Mouse (Mus musculus) thymus, postnatal 36 days (tissue): ENCODE data around the gene Ccdc110.

Experiments used
- DNase-seq, 2 experiments: peaks; one replicate each; pipeline ENCODE4 v3.0.0; 2022; ENCODE audit warnings: mixed read lengths in 2 of 2

Gene Ccdc110

GRCm38 (mm10) chr8:45934582-45935014 is at the start of gene Ccdc110:
TSS of gene Ccdc110 (plus strand) at chr8:45934619.
- peak; percentile 89 to 94 for DNase-seq

GRCm38 (mm10) chr8:45885202-45885685 is 49.2 kb upstream of the Ccdc110 start, which contains the start of gene Pdlim3:
TSS of gene Pdlim3 (plus strand) at chr8:45885461.
- no peak for DNase-seq

- no peak for DNase-seq
These were observed 48.6 kb upstream of the Ccdc110 start for GRCm38 (mm10) chr8:45885775-45886174.

DNA sequence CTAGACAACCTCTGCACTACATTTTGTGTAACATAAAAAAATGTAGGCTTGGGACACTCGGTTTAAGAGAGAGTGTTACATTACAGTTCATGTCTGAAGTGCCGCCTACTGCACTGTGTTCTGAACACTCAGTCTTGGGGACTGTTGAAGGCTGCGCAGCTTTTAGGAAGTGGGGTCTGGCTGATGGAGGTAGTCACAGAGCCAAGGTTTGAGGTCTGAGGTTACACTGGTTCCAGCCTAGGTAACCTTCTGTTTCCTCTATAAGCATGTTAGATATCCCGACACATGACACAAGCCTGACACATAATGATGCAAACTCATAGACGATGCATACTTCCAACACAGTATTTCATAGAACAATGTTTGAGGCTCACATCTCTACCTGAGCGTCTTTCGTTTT is 44.7 kb upstream of the Ccdc110 start:
- no peak for DNase-seq

- DNase-seq: no peak
These were observed 37.8 kb upstream of the Ccdc110 start for GRCm38 (mm10) chr8:45896590-45896989.

GRCm38 (mm10) chr8:45899783-45900182 is 34.6 kb upstream of the Ccdc110 start:
- no peak for DNase-seq

DNA sequence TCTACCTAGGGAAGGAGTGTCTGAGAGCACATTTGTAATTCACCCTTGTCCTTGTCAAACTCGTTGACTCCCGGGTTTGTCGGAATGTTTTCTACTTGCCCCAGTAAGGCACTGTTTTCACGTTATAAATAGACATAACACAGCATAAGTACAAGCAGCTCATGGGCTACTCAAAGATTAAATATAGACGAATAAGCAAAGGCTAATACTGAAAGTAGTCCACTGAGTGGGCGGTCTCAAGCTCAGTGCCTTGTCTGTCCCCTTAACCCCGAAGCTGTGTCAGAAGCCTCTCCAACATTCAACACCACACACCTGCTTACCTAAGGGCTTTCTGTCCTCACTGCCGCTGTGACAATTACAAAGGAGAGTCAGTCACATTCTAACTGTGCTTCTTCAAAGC is 32.8 kb upstream of the Ccdc110 start:
- DNase-seq: no peak

- no peak for DNase-seq
These were observed 30.8 kb upstream of the Ccdc110 start for GRCm38 (mm10) chr8:45903659-45904058.

GRCm38 (mm10) chr8:45905591-45906250 is 28.7 kb upstream of the Ccdc110 start:
- no peak for DNase-seq

DNA sequence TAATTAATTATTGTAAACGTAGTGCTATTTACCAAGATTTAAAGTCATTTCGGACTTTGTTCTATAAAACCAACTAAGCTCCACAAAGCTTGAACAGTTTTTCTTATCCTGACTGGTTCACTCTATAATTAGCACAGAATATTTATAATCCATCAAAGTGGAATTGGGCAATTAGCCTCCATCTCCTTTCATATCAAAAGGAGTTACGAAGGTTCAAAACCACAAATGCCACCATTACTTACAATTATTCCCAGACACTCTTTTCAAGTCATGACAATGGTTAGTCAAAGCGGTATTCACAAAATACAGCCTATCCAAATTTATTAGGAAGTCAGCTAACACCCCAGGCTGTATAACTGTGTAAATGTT is 28.2 kb upstream of the Ccdc110 start:
- DNase-seq: no peak

DNA sequence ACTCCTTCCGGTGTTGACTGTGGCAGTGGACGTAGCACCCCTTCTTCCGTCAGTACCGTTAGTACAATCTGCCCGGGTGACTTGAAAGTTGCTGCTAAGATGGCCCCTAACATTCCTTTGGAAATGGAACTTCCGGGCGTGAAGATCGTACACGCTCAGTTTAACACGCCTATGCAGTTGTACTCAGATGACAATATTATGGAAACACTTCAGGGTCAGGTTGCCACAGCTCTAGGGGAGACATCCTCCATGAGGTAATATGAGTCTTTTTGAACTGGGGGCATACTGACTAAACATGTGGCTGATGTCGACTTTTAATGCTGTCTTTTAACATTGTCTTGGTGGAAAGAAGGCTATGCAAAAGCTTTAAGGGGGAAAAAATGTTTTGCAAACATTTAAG is 20.7 kb upstream of the Ccdc110 start:
- no peak for DNase-seq

DNA sequence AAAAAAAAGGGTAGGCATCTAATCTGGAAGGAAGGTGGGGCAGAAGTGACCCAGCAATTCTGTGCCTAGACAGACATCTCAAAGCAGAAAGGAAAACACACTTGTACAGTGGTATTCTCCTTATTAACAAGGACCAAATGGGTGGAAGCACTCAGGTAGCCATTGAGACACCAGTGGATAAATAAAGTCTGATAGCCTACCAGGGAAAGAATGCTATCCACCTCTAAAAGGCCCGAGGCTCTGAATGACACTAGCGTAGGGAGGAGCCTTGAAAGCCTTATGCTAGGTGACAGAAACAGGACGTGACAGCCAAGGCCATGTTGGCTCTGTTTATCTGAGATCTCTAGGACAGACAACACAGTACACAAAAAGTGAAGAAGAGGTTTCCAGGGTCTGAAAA is 17.9 kb upstream of the Ccdc110 start:
- no peak for DNase-seq

DNA sequence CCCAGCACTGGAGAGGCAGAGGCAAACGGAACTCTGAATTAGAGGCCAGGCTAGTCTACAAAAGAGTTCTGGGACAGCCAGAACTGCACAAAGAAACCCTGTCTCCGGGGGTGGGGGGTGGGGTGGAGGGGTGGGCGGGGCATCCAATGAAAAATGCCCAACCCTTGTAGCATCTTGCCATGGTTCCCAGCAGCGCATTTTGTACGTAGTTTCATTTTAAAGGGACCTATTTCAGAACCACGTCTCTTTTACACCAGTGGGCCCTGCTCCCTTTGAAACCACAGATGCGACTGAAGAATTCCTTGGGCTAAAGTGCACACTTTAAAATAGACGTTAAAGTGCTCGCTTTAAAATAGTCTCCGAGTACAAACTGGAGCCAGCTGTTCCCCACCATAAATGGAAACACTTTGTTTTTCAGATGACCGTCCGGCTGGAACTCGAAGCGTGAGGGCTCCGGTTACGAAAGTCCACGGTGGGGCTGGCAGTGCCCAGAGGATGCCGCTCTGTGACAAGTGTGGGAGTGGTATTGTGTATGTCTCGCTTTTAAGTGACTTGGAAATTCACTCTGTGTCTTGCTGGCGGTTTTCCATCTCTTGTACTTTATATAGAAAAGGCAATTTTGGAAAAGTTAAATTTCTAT is 17.3 kb upstream of the Ccdc110 start:
- DNase-seq: no peak

DNA sequence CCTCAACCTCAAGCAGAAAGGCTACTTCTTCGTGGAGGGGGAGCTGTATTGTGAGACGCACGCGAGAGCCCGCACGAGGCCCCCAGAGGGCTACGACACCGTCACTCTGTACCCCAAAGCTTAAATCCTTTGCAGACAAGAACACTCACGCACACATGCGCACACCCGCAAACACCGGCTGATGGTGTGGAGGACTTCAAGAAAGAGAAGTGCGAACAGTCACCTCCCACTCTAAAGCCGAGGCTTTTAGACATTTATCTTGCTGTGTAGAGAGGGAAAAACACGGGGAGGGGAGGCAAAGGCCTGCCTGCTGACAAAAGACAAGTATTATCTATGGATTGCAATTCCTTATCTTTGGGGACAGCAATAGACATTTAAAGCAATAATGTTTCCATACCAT is 15.5 kb upstream of the Ccdc110 start:
- DNase-seq: no peak

- no peak for DNase-seq
These were observed 14.0 kb upstream of the Ccdc110 start for GRCm38 (mm10) chr8:45920392-45920791.

GRCm38 (mm10) chr8:45922116-45922515 is 12.3 kb upstream of the Ccdc110 start:
- no peak for DNase-seq

DNA sequence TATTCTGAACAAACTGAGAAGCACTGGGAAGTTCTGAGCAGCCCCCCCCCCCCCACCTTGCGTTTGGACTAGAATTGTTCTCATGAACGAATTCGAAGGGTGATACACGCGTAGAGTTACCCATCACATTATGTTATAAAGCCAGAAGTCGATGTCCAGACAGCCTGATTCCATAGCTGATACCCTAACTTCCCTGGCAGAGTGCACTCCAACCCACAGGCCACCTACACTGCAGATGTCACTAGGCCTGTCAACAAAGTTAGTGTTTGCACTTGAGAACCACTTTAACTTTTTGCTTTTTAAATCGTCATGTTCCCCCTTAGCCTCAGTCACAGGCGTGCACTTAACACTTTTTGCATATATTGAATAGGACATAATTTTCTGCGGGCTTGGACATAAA is 2.6 kb downstream of the Ccdc110 start:
- no peak for DNase-seq

DNA sequence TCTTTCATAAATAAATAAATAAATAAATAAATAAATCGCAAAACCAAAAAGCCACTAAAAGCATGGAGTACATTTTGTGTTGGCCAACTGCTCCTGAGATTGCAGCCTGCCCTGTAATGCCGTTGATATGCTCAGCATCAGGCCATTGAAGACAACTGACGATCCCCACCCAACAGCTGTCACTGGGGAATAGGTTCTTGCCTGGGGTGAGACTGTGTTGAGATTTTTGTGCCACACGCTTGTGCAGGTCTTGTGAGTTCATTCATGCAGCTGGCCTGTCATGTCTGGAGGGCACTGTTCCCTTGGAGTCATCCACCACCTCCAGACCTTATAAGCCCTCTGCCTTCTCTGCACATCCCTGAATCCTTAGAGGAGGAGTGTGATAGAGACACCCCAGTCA is 11.9 kb downstream of the Ccdc110 start:
- DNase-seq: no peak

DNA sequence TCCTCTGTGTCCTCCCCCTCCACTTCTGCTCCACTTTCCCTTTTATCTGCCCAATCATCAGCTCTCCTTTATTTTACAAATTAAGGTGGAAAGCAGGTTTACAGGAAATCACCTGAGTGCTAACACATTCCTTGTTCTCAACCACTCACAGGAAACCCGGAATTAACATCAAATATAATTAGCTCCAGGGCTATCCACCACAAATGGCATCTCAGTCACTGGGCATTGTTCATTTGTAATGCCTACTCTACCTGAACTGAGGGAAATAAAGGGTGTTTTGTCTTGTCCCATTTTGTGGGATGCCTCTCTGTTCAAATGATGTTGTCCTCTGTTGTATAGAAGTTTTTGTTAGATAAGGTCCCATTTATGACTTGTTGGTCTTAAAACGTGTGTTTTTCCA is 16.2 kb downstream of the Ccdc110 start:
- DNase-seq: no peak

DNA sequence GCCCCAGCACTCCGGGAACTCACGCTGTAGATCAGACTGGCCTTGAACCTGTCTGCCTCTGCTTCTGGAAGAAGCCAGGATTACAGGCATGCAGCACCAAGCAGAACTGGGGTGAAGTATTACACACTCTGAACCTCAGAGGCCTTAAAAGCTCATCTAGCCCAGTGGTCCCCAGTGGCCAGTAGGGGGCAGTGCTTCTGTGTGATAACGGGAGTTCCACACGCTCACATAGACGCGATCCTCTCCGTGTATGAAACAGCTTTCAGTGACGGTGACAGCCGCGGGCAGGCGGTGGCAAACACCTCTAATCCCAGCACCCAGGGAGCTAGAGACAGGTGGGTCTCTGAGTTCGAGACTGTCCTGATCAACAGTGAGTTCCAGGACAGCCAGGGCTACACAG is 36.5 kb downstream of the Ccdc110 start:
- DNase-seq: no peak

GRCm38 (mm10) chr8:45973988-45974505 is 39.6 kb downstream of the Ccdc110 start:
- no peak for DNase-seq

- peak; percentile 97 for DNase-seq
These were observed 40.9 kb downstream of the Ccdc110 start, which contains the start of the genes 1700029J07Rik and Ufsp2 for GRCm38 (mm10) chr8:45975126-45975836. TSS of gene 1700029J07Rik (minus strand) at chr8:45975252. TSS of gene Ufsp2 (plus strand) at chr8:45975528.

DNA sequence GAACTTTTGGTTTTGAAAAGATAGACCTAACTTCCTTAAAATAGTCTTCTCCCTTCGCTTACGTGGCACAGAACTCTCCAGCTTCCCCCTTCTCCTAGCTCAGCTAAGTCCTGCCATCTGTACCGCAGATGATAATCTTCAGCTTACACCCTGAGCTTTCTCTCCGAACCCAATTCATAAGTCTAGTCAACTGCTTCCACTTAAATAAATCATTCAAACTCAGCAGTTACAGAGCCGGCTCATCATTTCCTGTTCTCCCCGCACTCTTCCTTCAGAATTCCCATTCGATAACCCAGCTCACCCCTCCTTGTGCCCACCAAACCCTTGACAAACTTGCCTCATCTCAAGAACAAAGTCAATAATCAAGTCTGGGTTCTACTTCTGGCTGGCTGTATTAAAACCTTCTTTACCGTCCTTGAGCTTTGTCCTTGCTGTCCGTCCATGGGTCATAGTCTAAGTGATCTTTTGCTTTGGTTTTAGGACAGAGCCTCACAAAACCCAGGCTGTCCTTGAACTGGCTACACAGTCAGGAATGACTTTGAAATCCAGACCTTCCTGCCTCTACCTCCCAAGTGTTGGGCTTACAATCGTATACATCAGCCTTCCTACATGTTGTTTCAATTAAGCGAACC is 41.5 kb downstream of the Ccdc110 start:
- no peak for DNase-seq
